Mouse (Mus musculus): ENCODE measurements around the gene Fgfr2.
A peak's percentile ranks its signal among the peaks of the same experiment; 100 is the strongest.

Fgfr2 gene

DNA sequence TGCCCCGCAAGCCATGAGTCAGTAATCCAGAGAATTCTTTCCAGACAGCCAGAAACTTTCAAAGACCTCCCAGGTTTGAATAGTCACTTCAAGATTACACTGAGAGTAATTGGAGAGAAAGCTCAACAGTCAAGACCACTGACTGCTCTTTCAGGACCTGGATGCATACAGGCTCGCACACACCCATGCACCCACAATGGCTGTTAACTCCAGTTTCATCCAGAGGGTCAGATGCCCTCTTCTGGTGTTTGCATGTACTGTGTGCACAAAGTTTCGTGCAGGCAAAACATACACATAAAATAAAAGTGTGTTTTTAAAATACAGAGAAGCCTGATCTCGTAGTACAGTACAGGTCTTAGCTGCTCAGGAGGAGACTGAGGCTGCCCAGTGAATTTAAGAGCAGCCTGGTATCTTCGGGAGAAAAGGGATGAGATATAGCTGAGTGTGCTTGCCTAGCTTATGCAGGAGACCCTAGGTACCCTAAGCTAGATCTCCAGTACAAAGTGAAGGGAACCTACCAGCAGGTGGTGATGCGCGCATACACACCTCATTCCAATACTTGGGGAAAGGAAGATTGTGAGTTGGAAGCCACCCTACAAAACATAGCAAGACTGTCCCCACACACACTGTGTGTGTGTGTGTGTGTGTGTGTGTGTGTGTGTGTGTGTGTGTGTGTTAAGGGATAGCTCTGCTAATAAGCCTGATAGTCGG lies 9.8 kb downstream of the Fgfr2 start:
- Histone ChIP-seq H3K4me3 (replicated peaks; ENCODE audit: low read length) (peak overlapping the region; percentile 96), H3K9me3 (ENCODE audit: low read length) (no peaks in the 10 kb centered on the region), H3K36me3 (ENCODE audit: insufficient read depth, low read length) (peaks cover 64% of the 10 kb centered on the region), H3K27me3 (ENCODE audit: insufficient read depth, low read length) (no peaks in the 10 kb centered on the region), H3K4me1 (replicated peaks; ENCODE audit: low read depth, low read length) (peaks cover 86% of the 10 kb centered on the region)
- TF ChIP-seq NANOG (IDR thresholded peaks at IDR 0.05; ENCODE audit: borderline replicate concordance, low read length) (no peak), CTCF (conservative IDR thresholded peaks at IDR 0.05; ENCODE audit: low read length) (peak; percentile 12)

DNA sequence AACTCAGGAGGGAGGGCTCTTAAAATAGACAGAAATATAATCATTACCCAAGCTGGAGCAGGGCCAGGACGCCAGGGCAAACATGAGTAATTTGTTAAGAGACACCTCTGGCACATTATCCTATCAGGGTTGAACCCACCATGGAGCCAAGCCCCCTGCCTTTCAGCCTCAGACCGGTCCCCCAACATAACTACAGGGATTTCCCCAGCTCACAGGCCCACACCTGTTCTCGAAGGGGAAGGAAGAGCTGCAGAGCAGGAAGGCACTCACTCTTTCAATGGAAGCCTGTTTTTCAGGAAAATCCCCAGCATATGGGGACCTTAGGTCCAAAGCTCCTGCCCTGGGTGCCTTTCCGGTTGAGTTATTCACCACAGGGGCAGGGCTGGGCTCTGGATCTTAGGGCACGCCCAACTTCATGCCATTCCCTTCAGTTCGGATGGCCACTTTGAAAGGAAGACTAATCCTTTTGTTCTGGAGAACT lies 10.8 kb downstream of the Fgfr2 start:
- Histone ChIP-seq H3K9me3 (ENCODE audit: low read length) (no peaks in the 10 kb centered on the region), H3K27me3 (ENCODE audit: insufficient read depth, low read length) (no peaks in the 10 kb centered on the region), H3K4me3 (replicated peaks; ENCODE audit: low read length) (peak overlapping the region; percentile 96), H3K4me1 (replicated peaks; ENCODE audit: low read depth, low read length) (peaks cover 86% of the 10 kb centered on the region), H3K36me3 (ENCODE audit: insufficient read depth, low read length) (peaks cover 66% of the 10 kb centered on the region)
- TF ChIP-seq CTCF (conservative IDR thresholded peaks at IDR 0.05; ENCODE audit: low read length) = no peak
- TF ChIP-seq POU5F1 (IDR thresholded peaks at IDR 0.05; ENCODE audit: borderline replicate concordance, low read length) = no peak
- TF ChIP-seq NANOG (IDR thresholded peaks at IDR 0.05; ENCODE audit: borderline replicate concordance, low read length) = peak; percentile 60

- H3K36me3 ChIP-seq (ENCODE audit: insufficient read depth, low read length) = peaks cover 87% of the 10 kb centered on the region
- H3K27me3 ChIP-seq (ENCODE audit: insufficient read depth, low read length) = no peaks in the 10 kb centered on the region
- no peaks in the 10 kb centered on the region for H3K9me3 ChIP-seq (ENCODE audit: low read length)
- peak overlapping the region; percentile 96 for H3K4me3 ChIP-seq (replicated peaks; ENCODE audit: low read length)
- H3K4me1 ChIP-seq (replicated peaks; ENCODE audit: low read depth, low read length) = peaks cover 99% of the 10 kb centered on the region
- TF ChIP-seq POU5F1 (IDR thresholded peaks at IDR 0.05; ENCODE audit: borderline replicate concordance, low read length) = no peak
- no peak for TF ChIP-seq CTCF (conservative IDR thresholded peaks at IDR 0.05; ENCODE audit: low read length)
- TF ChIP-seq NANOG (IDR thresholded peaks at IDR 0.05; ENCODE audit: borderline replicate concordance, low read length) = no peak
Measured at GRCm38 (mm10) chr7:133109442-133109841, 13.7 kb downstream of the Fgfr2 start.

- Histone ChIP-seq H3K4me1 (replicated peaks; ENCODE audit: low read depth, low read length) (peaks cover 98% of the 10 kb centered on the region), H3K4me3 (replicated peaks; ENCODE audit: low read length) (peak overlapping the region; percentile 96), H3K27me3 (ENCODE audit: insufficient read depth, low read length) (no peaks in the 10 kb centered on the region), H3K36me3 (ENCODE audit: insufficient read depth, low read length) (peaks cover 84% of the 10 kb centered on the region), H3K9me3 (ENCODE audit: low read length) (no peaks in the 10 kb centered on the region)
- TF ChIP-seq POU5F1 (IDR thresholded peaks at IDR 0.05; ENCODE audit: borderline replicate concordance, low read length) (no peak), NANOG (IDR thresholded peaks at IDR 0.05; ENCODE audit: borderline replicate concordance, low read length) (no peak), CTCF (conservative IDR thresholded peaks at IDR 0.05; ENCODE audit: low read length) (no peak)
Measured at GRCm38 (mm10) chr7:133108695-133109094, 14.5 kb downstream of the Fgfr2 start.

DNA sequence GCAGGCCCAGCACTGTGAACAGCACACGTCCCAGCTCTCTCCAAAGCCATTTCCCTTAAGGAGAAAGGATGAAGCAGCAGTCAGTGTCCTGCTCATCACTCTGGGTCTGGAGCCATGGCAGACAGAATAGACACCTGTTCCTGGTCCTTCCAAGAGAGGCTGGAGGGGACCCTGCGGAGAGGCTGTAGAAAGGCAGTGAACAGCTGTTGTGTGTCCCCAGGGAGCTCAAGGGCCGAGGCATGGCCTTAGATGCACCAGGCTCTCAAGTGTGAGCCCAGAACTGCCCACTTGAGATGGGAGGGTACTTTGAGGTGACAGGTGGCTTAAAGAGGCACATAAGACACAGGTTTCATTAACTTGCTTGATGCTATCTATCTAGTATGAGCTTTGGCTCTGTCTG lies 20.6 kb downstream of the Fgfr2 start:
- peak overlapping the region; percentile 46 for H3K4me3 ChIP-seq (replicated peaks; ENCODE audit: low read length)
- no peaks in the 10 kb centered on the region for H3K9me3 ChIP-seq (ENCODE audit: low read length)
- H3K27me3 ChIP-seq (ENCODE audit: insufficient read depth, low read length) = no peaks in the 10 kb centered on the region
- no peak for TF ChIP-seq POU5F1 (IDR thresholded peaks at IDR 0.05; ENCODE audit: borderline replicate concordance, low read length)
- no peak for TF ChIP-seq NANOG (IDR thresholded peaks at IDR 0.05; ENCODE audit: borderline replicate concordance, low read length)
- no peak for TF ChIP-seq CTCF (conservative IDR thresholded peaks at IDR 0.05; ENCODE audit: low read length)
- H3K4me1 ChIP-seq (replicated peaks; ENCODE audit: low read depth, low read length) = peaks cover 99% of the 10 kb centered on the region
- H3K36me3 ChIP-seq (ENCODE audit: insufficient read depth, low read length) = peaks cover 95% of the 10 kb centered on the region

GRCm38 (mm10) chr7:133101070-133101469 lies 22.1 kb downstream of the Fgfr2 start:
- Histone ChIP-seq H3K4me1 (replicated peaks; ENCODE audit: low read depth, low read length) (peaks cover 97% of the 10 kb centered on the region), H3K4me3 (replicated peaks; ENCODE audit: low read length) (peak overlapping the region; percentile 46), H3K27me3 (ENCODE audit: insufficient read depth, low read length) (no peaks in the 10 kb centered on the region), H3K9me3 (ENCODE audit: low read length) (no peaks in the 10 kb centered on the region), H3K36me3 (ENCODE audit: insufficient read depth, low read length) (peaks cover 91% of the 10 kb centered on the region)
- no peak for TF ChIP-seq POU5F1 (IDR thresholded peaks at IDR 0.05; ENCODE audit: borderline replicate concordance, low read length)
- TF ChIP-seq NANOG (IDR thresholded peaks at IDR 0.05; ENCODE audit: borderline replicate concordance, low read length) = no peak
- no peak for TF ChIP-seq CTCF (conservative IDR thresholded peaks at IDR 0.05; ENCODE audit: low read length)

GRCm38 (mm10) chr7:133100178-133100577 lies 23.0 kb downstream of the Fgfr2 start:
- TF ChIP-seq NANOG (IDR thresholded peaks at IDR 0.05; ENCODE audit: borderline replicate concordance, low read length) (no peak), CTCF (conservative IDR thresholded peaks at IDR 0.05; ENCODE audit: low read length) (no peak), POU5F1 (IDR thresholded peaks at IDR 0.05; ENCODE audit: borderline replicate concordance, low read length) (peak; percentile 48; the same call in 1 of the 2 replicates)
- no peaks in the 10 kb centered on the region for H3K9me3 ChIP-seq (ENCODE audit: low read length)
- peaks cover 92% of the 10 kb centered on the region for H3K36me3 ChIP-seq (ENCODE audit: insufficient read depth, low read length)
- peaks cover 97% of the 10 kb centered on the region for H3K4me1 ChIP-seq (replicated peaks; ENCODE audit: low read depth, low read length)
- H3K27me3 ChIP-seq (ENCODE audit: insufficient read depth, low read length) = no peaks in the 10 kb centered on the region
- peak overlapping the region; percentile 46 for H3K4me3 ChIP-seq (replicated peaks; ENCODE audit: low read length)

DNA sequence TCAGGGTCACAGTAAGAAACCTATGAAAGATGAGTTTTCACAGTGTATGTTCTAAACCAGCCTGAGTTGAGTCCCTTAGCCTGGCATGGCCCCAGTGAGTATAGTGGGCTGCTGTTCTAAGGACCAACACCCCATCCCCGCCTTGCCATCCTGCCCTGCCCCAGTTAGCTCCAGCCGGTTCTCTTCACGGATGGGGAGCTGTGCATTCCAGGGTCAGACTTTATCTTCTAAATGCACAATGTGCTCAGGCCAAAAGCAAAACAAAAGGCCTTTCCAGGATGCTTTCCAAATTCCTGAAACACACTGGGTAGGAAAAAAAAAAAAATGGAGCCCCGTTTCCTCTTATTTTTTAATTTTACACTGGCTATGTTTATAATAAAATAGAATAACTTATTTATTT lies 23.9 kb downstream of the Fgfr2 start:
- H3K36me3 ChIP-seq (ENCODE audit: insufficient read depth, low read length) = peaks cover 92% of the 10 kb centered on the region
- TF ChIP-seq NANOG (IDR thresholded peaks at IDR 0.05; ENCODE audit: borderline replicate concordance, low read length) (no peak), CTCF (conservative IDR thresholded peaks at IDR 0.05; ENCODE audit: low read length) (no peak), POU5F1 (IDR thresholded peaks at IDR 0.05; ENCODE audit: borderline replicate concordance, low read length) (no peak)
- H3K9me3 ChIP-seq (ENCODE audit: low read length) = no peaks in the 10 kb centered on the region
- no peaks in the 10 kb centered on the region for H3K27me3 ChIP-seq (ENCODE audit: insufficient read depth, low read length)
- H3K4me3 ChIP-seq (replicated peaks; ENCODE audit: low read length) = peak overlapping the region; percentile 46; the same call in 1 of the 2 replicates
- H3K4me1 ChIP-seq (replicated peaks; ENCODE audit: low read depth, low read length) = peaks cover 96% of the 10 kb centered on the region

All from E14TG2a.4 (cell line).